Mouse (Mus musculus): ENCODE results near the gene Gmpr. TPM values are rescaled to one million over a fixed set of nuclear protein-coding genes. Genes with fewer than 3 reads are reported as not detected.
"Not testable (repeated sequence)": the region's sequence is repeated elsewhere in the genome, so short reads cannot be mapped to it uniquely, and the experiment has no call there.

Gene Gmpr
- total RNA-seq (2015; ENCODE audit: low replicate concordance) (5.0 and 10.5 TPM in 2 replicates), total RNA-seq (2017; ENCODE audit: low replicate concordance) (1.2 and 1.8 TPM in 2 replicates)

DNA sequence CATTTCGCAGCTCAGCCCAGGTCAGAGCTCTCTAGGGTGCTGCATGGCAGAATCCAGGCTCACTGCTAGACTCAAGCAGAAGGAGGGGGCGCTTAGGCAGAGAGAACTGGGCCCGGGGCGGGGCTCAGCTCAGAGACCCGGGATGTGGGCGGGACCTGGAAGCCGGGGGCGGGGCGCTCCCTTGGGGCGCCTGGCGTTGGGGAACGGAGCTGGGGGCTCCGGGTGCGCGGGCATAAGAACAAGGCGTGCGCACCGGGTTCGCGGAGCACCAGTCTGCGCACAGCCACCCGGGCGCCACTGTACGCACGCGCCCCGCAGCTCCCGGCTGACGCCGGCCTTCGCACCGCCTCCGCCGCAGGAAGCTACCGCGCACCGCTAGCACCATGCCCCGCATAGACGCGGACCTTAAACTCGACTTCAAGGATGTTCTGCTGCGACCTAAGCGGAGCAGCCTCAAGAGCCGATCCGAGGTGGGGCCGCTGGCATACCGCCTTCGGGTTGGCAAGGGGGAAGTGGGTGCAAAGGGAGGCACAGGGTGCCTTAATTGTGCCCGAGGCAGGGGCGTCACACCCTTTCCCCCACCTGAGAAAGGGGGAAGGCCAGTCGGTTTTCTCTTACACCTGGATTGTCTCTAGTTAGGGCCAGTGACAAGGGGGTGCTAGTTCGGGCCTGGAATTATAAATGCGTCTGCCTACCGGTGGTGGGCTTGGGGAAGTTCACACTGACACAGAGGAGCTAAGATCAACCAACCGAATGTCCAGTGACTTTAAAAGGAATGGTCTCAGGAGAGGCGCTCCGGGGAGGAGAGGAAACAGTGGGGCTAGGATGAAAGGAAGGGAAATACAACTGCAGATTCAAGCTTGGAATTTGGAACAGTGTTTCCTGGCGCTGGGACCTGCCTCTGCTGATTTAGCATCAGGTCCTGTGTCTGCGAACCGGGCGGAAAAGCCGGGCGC is at the start of gene Gmpr:
Gene Gmpr (plus strand): TSS at position 171 of the 956 bp plus-strand sequence.
- no peak for ATAC-seq (replicated peaks; ENCODE audit: low FRiP score, poor library complexity, severe bottlenecking)

DNA sequence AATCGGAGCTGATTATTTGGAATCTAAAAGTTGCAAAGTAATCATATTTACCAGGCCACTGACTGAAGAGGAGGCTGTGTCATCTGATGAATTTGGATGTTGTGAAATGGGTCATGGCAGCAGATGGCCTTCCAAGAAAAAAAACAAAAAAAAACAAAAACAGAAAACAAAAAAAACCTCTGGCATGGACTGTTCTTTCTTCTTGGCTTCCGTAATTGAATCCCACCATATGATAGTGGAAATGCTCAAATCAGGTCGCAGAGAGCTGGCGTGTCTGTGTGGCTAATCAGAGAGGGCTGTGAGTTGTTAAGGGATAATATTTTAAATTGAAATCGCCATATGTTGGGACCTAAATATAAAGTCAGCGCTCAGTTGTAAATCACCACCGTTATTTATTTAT is 49.8 kb upstream of the Gmpr start:
- ATAC-seq (replicated peaks; ENCODE audit: low FRiP score, poor library complexity, severe bottlenecking), result no peak

DNA sequence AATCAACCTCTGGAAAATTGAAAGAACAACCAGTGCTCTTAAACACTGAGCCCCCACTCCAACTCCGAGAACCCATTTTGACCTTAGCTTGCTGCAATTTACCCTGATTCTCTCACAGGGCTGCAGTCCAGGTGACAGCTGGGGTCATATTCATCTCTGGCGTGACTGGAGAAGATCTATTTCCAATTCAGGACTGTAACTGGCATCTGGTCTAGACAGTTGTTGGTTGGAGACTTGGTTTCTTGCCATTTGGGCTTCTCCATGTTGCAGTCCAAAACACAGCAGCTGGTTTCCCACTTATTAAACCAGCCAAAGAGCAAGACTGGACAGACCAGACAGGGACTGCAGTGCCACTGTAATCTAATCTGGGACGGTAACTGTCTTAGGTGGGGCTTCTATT is 47.1 kb upstream of the Gmpr start:
- ATAC-seq (replicated peaks; ENCODE audit: low FRiP score, poor library complexity, severe bottlenecking), result no peak

DNA sequence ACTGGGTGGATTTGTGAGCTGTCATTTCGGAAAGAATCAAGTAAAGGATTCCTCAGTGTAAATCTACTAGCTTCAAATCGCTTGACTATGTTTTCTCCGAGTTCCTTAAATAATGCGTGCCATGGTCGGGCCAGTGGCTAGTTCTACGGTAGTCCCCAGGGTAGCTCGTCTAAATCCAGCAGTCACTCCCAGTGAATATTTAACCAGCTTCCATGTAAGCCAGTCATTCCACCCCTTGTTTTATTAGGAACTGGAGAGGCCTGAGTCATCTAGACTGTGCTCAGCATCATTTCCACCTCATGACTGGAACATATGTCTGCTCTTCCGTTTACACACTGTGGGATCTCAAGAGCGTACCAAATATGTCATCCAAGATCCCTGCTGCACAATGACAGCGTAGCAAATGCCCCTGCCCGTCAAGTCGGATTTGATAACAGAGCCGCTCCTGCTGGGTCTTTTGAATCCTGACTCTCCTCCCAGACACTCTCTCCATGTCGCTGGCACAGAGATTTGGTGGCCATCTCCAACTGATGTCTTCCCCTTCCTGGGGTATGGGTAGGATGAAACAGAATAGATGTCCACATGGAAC is 45.8 kb upstream of the Gmpr start:
- ATAC-seq (replicated peaks; ENCODE audit: low FRiP score, poor library complexity, severe bottlenecking), result no peak

DNA sequence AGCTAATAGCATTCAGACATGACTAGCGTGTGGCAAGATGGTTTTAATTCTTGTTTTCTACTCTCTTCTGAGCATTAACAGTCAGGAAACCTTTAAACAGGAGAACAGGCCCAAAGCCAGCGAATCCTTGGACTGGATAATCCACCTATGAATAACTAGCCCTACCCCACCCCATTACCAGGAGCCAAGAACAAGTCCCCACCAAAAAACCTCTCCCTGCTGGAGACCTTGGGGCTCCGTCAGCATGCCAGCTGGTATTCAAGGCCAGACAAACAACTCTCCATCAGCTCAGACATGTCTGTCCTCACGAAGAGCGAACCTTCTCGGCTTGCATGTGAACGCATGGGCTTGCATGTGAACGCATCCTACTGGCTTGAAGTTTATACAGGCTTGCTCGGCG is 41.6 kb upstream of the Gmpr start:
- no peak for ATAC-seq (replicated peaks; ENCODE audit: low FRiP score, poor library complexity, severe bottlenecking)

DNA sequence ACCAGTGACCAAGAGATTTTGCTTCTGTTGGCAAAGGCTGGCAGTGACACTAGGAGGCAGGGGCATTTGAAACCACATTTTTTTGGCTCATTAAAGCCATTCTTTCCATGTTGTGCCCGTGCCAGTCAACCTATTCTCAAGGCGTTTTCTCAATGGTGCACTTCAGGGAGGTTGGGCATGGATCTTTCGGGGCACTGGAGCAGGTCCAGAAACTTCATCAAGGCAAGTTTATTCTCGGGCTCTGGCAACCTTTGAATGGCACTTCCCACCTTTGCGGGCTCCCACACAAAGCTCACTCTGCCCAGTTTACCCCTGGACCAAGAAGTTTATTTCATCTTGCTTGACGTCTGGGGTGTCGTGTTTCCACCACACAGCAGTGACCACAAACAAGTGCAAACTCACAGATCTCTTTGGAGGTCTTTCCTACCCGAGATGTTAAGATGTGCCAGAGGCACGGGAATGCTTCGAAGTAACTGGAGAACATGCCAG is 41.2 kb upstream of the Gmpr start:
- no peak for ATAC-seq (replicated peaks; ENCODE audit: low FRiP score, poor library complexity, severe bottlenecking)

DNA sequence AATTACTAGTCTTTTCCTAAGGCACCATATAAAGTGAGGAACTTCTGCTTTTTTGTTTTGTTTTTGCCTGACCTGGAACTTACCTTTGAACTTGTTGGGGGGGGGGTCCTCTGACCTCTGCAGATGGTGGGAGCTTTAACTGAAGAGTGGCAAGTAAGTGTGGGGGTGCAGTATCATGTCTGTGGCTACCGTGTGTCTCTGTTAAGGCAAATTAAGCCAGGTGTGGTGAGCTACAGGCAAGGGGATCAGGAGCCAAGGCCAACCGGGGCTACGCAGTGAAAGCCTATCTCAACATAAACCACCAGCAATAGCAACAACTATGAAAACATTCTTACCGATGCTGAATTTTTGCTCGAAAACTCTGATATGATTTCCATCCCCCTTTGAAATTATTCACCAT is 38.5 kb upstream of the Gmpr start:
- ATAC-seq (replicated peaks; ENCODE audit: low FRiP score, poor library complexity, severe bottlenecking), result no peak

DNA sequence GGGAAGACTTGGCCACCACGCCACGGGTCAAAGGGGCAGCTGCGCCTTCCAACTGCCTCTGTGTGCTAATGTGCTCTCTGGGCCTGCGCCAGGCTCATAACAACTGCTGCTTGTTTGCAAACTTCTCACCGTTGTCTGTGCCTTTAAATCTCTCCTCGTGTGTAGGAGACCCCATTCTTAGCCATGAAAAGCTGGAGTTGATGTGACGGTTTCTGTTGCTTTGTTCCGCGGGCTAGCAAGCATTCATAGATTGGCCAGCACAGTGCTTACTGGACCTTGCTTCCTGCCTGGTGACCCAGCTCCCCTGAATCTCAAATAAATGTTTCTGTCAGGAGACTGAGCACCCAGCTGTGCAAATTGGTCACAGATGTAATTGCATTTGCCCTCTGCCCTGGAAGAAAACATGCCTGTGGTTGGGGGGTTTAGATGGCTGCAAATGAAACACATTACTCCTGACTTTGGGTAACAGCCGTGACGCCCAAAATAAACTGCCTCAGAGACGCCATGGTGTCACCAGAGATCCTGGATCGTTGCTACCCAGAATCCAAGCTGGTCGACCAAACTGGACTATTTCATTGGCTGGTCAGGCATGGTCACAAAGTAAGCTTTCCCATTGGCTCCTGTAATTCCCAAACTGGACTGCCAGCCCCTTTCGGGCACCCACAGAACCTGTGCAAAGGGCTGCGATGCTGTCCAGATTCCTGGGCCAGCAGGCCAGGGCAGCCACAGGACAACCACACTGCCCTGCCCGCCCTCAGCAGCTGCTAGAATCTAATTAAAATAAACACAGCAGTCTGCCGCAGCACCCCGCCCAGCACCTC is 37.6 kb upstream of the Gmpr start:
- ATAC-seq (replicated peaks; ENCODE audit: low FRiP score, poor library complexity, severe bottlenecking), result no peak

DNA sequence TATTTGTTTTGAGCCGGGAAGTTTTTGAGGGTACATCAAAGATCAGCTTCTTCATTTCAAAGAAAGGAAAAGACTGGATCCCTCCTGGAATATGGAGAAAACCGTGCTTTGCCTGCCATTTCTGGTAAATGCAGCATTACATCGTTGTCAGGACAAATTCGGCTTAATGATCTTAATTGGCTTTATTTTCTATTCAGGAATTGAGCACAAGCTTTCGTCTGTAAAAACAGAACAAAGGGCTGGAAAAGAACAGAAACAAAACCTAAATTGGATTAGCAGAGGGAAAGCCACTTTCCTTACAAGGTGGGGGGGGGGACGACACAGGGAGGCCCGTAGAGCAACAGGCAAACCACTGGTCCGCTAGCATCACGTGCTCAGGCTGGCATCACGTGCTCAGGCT is 33.9 kb upstream of the Gmpr start:
- ATAC-seq (replicated peaks; ENCODE audit: low FRiP score, poor library complexity, severe bottlenecking), result no peak

DNA sequence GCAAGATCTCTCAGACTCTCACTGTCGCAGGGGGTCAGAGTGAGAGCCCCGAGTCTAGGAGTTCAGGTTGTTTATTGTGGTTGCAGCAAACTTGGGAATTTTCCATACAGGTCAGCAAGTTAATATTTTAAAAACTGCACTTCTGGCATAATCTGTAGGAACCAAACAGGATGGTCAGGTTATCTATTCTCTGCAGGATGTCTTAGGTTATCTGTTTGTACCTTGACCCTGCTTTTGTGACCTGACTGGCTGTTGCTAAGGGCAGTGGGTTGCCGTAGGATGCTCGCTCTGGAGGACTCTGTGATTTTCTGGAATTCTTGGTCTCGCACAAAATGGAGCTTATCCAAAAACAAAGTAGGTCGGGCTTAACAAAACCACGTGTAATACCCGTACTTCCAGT is 31.9 kb upstream of the Gmpr start:
- ATAC-seq (replicated peaks; ENCODE audit: low FRiP score, poor library complexity, severe bottlenecking), result no peak

DNA sequence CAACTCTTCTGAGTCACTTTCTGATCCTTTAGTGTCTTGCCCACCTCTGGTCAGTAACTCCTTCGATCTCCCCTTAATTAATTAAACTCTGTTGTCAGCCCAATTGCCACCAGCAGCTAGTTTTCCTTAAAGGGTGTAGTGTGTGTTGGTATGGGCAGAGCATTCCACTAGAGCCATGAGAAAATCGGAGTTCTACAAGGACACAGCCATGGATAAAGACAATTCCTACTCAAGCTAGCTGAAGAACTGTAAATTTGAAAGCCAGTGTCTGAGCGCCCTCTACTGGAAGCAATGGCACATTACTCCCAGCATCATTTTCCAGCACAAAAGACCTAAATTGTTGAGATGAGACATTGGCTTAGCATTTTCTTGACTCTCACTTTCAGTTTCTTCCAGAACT is 30.1 kb upstream of the Gmpr start:
- ATAC-seq (replicated peaks; ENCODE audit: low FRiP score, poor library complexity, severe bottlenecking), result 0 out of 2 replicates have a peak, but pooled peaks have one; percentile 34

DNA sequence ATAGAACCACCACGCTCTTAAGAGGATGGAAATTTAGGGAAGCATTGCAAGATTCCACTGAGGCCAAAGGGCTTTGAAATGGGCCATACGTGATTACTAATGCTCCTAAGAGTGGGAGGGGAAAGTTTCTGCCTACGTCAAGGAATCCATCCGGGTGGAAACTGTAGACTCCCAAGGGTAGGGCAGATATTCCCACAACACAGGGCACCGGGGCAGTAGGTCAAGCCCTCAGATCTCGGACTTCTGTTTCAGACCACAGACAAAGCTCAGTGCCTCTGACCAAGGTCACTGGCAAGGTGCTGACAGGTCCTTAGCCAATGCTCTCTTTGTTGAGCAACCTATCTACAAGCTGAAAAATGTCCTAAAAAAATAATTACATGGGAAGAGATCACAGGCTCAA is 27.3 kb upstream of the Gmpr start:
- ATAC-seq (replicated peaks; ENCODE audit: low FRiP score, poor library complexity, severe bottlenecking), result no peak

DNA sequence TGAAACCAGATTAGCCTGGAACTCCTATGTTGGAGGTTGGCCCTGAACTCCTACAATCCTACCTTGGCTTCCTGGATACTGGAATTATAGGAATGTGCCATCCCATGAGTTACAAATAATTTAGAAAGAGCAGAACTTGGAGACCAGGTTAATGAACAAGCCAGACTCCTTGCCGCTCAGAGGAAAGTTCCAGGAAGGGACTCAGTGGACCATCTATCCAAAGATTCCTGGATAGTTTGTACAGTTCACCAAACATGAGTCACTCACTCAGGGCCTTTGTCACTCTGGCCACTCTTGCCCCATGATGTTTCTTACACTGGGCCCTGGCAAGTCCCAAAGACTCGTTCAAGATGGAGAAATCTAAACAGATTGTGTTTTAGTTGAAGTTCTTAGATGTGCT is 24.0 kb upstream of the Gmpr start:
- no peak for ATAC-seq (replicated peaks; ENCODE audit: low FRiP score, poor library complexity, severe bottlenecking)

DNA sequence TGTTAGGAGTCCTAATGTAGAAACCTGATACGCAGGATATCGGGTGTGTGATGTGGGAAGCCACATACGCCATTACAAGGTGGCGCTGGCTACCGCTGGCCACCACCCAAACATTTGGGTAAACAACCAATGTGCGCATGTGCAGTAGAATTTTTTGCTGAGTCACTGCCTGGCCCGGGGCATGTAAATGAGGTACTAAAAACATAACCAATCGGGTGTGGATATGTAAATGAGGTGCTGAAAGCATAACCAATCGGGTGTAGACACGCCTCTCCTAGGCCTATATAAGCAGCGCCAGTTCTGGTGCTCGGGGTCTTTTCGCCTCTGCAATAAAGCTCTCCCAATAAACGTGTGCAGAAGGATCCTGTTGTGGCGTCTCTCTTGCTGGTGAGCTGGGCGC is 23.3 kb upstream of the Gmpr start:
- not testable (repeated sequence) for ATAC-seq (replicated peaks; ENCODE audit: low FRiP score, poor library complexity, severe bottlenecking)

DNA sequence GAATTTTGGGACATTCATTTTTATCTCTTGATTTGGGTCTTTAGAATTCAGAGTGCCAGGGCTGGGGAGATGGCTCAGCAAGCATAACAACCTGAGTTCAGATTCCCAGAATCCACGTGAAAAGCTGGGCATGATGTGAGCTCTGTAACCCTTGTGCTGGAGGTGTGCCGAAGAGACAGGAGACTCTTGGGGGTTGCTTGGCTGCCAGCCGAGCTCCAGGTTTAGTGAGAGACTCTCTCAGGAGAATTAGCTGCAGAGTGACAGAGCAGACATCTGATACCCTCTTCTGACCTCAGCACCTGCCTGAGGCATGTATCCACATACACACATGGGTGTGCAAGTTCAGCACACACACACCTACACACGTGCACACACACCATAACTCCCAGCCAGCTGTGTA is 21.6 kb upstream of the Gmpr start:
- no peak for ATAC-seq (replicated peaks; ENCODE audit: low FRiP score, poor library complexity, severe bottlenecking)

DNA sequence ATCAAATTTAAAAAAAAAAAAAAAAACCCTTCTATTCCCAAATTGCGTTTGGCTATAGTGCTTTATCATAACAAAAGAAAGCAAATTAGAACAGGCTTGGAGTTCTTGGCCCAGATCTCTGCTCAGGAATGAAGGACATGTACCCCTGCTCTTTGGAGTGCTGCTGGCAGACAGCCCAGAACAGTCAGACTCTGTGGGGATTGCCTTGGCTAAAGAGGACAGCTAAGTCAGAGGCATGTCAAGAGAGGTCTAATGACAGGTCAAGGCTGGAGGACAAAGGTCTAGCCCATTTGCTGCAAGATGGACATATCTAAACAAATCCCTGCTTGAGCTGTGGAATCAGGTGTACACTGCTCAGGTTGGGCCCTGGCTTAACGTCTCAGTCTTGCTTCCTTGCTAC is 20.6 kb upstream of the Gmpr start:
- no peak for ATAC-seq (replicated peaks; ENCODE audit: low FRiP score, poor library complexity, severe bottlenecking)

DNA sequence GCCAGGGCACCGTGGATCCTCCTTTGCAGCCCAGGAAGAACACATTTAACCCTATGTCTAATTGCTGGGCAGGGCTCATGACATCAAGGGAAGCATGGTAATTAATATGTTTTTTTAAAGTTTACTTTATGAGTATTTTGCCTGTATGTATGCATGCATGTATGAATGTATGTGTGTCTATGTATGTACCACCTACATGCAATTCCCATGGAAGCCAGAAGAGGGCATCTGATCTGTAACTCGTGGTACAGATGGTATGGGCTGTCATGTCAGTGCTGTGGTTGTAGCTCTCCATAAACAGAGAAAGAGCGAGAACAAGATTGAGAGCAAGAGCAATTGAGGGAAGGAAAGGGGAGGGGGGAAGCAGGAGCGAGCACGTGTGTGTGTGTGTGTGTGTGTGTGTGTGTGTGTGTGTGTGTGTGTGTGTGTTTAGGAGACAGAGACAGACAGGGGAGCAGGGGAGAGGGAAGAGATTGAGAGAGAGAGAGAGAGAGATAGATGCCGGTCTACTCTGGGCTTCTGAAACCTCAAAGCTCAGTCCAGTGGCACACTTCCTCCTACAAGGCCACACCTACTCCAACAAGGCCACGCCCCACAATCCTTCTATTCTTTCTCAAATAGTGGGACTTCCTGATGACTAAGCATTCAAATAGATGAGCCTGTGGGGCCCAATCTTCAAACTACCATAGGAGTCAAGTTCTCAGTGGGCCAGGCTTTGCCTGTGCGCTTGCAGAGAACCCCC is 15.1 kb upstream of the Gmpr start:
- ATAC-seq (replicated peaks; ENCODE audit: low FRiP score, poor library complexity, severe bottlenecking), result no peak

DNA sequence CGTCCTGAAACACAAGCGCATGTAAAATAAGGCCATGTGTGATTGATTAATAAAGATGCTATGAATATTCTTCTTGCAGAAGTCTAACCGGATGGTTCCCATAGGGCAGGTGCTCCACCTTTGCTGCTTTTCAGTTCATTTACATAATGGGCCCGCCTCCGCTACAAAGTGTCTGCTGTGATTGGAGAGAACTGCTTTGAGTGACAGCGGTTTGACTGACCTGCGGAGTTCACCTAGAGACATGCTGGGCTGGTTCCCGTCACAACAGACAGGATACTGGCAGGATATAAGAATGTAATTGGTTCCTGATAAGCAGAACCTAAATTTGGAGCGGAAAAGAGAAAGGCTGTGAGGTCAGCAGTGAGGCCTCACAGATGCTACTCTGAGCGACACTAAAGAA is 13.4 kb upstream of the Gmpr start:
- ATAC-seq (replicated peaks; ENCODE audit: low FRiP score, poor library complexity, severe bottlenecking), result no peak

DNA sequence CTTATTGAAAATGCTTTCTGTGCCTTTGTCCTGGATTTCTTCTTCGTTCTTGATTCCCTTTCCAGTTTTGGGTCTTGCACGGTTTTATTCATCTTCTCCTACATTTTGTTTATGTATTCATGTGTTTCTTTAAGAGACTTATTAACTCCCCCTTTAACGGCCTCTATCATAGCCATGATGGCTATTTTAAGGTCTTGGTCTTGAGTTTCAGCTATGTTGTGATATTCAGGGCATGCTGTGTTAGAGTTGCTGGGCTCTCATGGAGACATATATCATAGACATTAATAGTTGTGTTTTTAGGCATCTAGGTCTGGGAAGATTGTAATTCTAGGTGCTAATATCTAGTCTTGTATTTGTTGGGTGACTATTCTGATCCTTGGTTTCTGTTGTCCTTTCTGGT is 8.6 kb upstream of the Gmpr start:
- no peak for ATAC-seq (replicated peaks; ENCODE audit: low FRiP score, poor library complexity, severe bottlenecking)

DNA sequence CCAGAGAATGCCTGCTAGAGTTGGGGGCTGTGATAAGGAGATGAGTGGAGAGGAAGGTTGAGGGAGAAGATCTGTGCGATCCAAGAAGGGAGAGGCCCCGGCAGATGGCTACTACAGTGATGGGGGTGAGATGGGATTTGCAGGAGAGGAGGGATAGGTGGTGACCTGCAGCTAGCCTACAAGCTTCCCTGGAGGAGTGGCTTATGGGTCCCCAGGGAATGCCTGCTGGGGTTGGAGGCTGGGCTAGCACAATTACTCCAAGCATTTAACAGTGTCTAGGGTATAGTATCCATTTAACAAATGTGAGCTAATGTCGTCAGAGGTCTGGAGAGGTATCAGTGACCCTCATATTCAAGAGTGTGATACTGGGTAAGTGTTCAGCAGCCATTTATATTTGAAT is 7.9 kb upstream of the Gmpr start:
- ATAC-seq (replicated peaks; ENCODE audit: low FRiP score, poor library complexity, severe bottlenecking), result no peak
